Mouse (Mus musculus): ENCODE measurements at regions not wholly inside any gene's neighbourhood (a gene's known extent, or its start where the extent isn't known, plus 50 kb on each side); places are given as distances from the start of the nearest gene placed in this dataset.

DNA sequence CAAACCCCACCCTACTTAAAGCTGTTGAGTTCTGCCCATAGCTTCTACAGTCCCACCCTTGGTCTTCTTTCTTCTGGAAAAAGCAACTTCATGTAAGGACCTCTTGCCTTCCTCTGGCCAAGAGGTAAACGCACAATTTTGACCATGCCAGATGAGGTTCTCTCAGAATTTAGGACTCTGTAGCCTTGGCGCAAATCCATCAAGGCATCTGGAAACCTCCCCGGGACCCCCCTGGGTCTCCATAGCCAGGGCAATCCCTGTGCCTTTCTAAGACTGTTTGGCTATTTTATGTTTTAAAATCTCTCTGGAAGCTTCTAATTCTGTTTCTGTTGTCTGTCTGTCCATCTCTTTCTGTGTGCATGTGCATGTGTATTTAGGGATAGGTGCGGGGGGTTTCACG, 110.3 kb downstream of the 2410131K14Rik start:
- H3K79me2 ChIP-seq (ENCODE audit: control insufficient read depth, insufficient read depth, low read length, poor library complexity) = no peaks in the 10 kb centered on the region
- H3K4me3 ChIP-seq (ENCODE audit: control insufficient read depth in 1 of 2, insufficient read depth in 1 of 2, low read depth in 2 of 2, low read length in 2 of 2) = no peak overlapping the region
- H3K9ac ChIP-seq (ENCODE audit: control insufficient read depth, low read depth, low read length, poor library complexity, severe bottlenecking) = no peak overlapping the region
- H3K9me3 ChIP-seq (replicated peaks; ENCODE audit: insufficient read depth, low read length) = no peaks in the 10 kb centered on the region
- no peaks in the 10 kb centered on the region for H3K27me3 ChIP-seq (ENCODE audit: control insufficient read depth in 1 of 2, insufficient read depth in 2 of 2, low read length in 2 of 2)
- TF ChIP-seq MYC (IDR thresholded peaks at IDR 0.05; ENCODE audit: low read depth, low read length) (no peak), TAL1 (IDR thresholded peaks at IDR 0.05; ENCODE audit: low read length) (no peak), SMC3 (IDR thresholded peaks at IDR 0.05; ENCODE audit: low read depth, low read length) (no peak), JUND (IDR thresholded peaks at IDR 0.05; ENCODE audit: low read depth, low read length) (no peak), CHD2 (IDR thresholded peaks at IDR 0.05; ENCODE audit: low read length) (no peak), USF1 (IDR thresholded peaks at IDR 0.05; ENCODE audit: low read depth, low read length) (no peak), RCOR1 (IDR thresholded peaks at IDR 0.05; ENCODE audit: low read depth, low read length) (no peak), RAD21 (IDR thresholded peaks at IDR 0.05; ENCODE audit: low read depth, low read length) (no peak), NRF1 (IDR thresholded peaks at IDR 0.05; ENCODE audit: insufficient read depth, low read depth, low read length, poor library complexity, severe bottlenecking) (no peak), KAT2A (conservative IDR thresholded peaks at IDR 0.05; ENCODE audit: low read depth, low read length) (no peak), MAFK (IDR thresholded peaks at IDR 0.05; ENCODE audit: borderline replicate concordance, low read depth, low read length) (no peak), POLR2AphosphoS5 (IDR thresholded peaks at IDR 0.05; ENCODE audit: borderline replicate concordance, low read depth, low read length) (no peak), ELF1 (IDR thresholded peaks at IDR 0.05; ENCODE audit: low read depth, low read length) (no peak), BHLHE40 (IDR thresholded peaks at IDR 0.05; ENCODE audit: borderline replicate concordance, low read depth, low read length) (no peak), POLR2AphosphoS2 (IDR thresholded peaks at IDR 0.05; ENCODE audit: low read length) (no peak), MAZ (IDR thresholded peaks at IDR 0.05; ENCODE audit: low read depth, low read length) (no peak), HCFC1 (IDR thresholded peaks at IDR 0.05; ENCODE audit: low read depth, low read length) (no peak), MEF2A (IDR thresholded peaks at IDR 0.05; ENCODE audit: extremely low read depth, insufficient replicate concordance, low read depth, low read length, poor library complexity, severe bottlenecking) (no peak)
- H3K36me3 ChIP-seq (ENCODE audit: control insufficient read depth in 1 of 2, insufficient read depth in 2 of 2, low read length in 2 of 2) = peaks cover 0 to 4% of the 10 kb centered on the region in 2 experiments; a peak in 1 of 4 replicates
- DNase-seq (ENCODE audit: low read depth, low spot score) = no peak
- no peak overlapping the region for H3K27ac ChIP-seq (ENCODE audit: control insufficient read depth, low read depth, low read length)
- H3K4me1 ChIP-seq (ENCODE audit: control insufficient read depth in 1 of 2, insufficient read depth in 2 of 2, low read length in 2 of 2) = peaks cover 0 to 5% of the 10 kb centered on the region in 2 experiments; a peak in 1 of 4 replicates

DNA sequence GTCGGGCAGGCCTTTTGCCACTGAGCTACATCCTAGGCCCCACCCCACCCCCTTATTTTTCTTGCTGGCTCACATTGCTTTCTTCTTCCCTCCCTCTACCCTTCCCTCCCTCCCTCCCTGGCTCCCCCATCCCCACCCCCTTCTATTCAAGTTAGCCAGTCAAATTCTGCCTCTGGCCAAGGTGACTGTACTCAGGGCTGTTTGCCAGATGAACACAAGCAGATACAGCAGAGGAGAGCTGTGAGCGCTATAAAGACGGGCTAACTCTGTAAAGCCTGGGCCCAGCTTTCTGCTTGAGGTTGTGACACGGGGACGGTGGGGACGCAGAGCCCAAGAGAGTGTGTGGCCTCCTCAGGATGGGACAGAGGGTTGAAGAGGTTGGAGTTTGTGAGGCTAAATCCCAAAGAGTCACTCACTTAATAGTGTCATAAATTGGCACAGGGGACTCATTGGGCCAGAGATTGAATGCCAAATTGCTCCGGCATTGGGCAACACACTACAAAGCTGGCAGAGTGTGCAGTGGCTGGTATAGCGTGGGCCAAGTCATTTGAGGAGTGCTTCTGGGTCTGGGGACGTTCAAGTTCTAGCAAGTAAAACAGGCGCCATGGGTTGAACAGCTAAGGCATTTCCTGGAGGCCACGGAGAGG, 110.8 kb downstream of the 2410131K14Rik start:
- Histone ChIP-seq H3K9ac (ENCODE audit: control insufficient read depth, low read depth, low read length, poor library complexity, severe bottlenecking) (no peak overlapping the region), H3K79me2 (ENCODE audit: control insufficient read depth, insufficient read depth, low read length, poor library complexity) (no peaks in the 10 kb centered on the region), H3K27ac (ENCODE audit: control insufficient read depth, low read depth, low read length) (no peak overlapping the region), H3K36me3 (ENCODE audit: control insufficient read depth in 1 of 2, insufficient read depth in 2 of 2, low read length in 2 of 2) (peaks cover 0 to 4% of the 10 kb centered on the region in 2 experiments; a peak in 1 of 4 replicates), H3K27me3 (ENCODE audit: control insufficient read depth in 1 of 2, insufficient read depth in 2 of 2, low read length in 2 of 2) (no peaks in the 10 kb centered on the region), H3K4me3 (ENCODE audit: control insufficient read depth in 1 of 2, insufficient read depth in 1 of 2, low read depth in 2 of 2, low read length in 2 of 2) (no peak overlapping the region), H3K4me1 (ENCODE audit: control insufficient read depth in 1 of 2, insufficient read depth in 2 of 2, low read length in 2 of 2) (peaks cover 0 to 7% of the 10 kb centered on the region in 2 experiments; a peak in 3 of 4 replicates), H3K9me3 (replicated peaks; ENCODE audit: insufficient read depth, low read length) (no peaks in the 10 kb centered on the region)
- TF ChIP-seq JUND (IDR thresholded peaks at IDR 0.05; ENCODE audit: low read depth, low read length) (no peak), E2F4 (IDR thresholded peaks at IDR 0.05; ENCODE audit: borderline replicate concordance, low read depth, low read length) (no peak), USF2 (IDR thresholded peaks at IDR 0.05; ENCODE audit: borderline replicate concordance in 1 of 2, insufficient read depth in 1 of 2, low read depth in 1 of 2, low read length in 2 of 2) (no peak), RAD21 (IDR thresholded peaks at IDR 0.05; ENCODE audit: low read depth, low read length) (no peak), POLR2A (IDR thresholded peaks at IDR 0.05; ENCODE audit: control insufficient read depth in 1 of 2, insufficient read depth in 1 of 2, low read depth in 1 of 2, low read length in 2 of 2, poor library complexity in 1 of 2) (no peak), MXI1 (IDR thresholded peaks at IDR 0.05; ENCODE audit: low read depth, low read length) (no peak), RCOR1 (IDR thresholded peaks at IDR 0.05; ENCODE audit: low read depth, low read length) (no peak), CHD1 (IDR thresholded peaks at IDR 0.05; ENCODE audit: low read depth, low read length) (no peak), MYB (IDR thresholded peaks at IDR 0.05; ENCODE audit: low read depth, low read length) (no peak), USF1 (IDR thresholded peaks at IDR 0.05; ENCODE audit: low read depth, low read length) (no peak), ZC3H11A (IDR thresholded peaks at IDR 0.05; ENCODE audit: low read depth, low read length) (no peak), GATA1 (IDR thresholded peaks at IDR 0.05; ENCODE audit: low read depth, low read length) (no peak), CHD2 (IDR thresholded peaks at IDR 0.05; ENCODE audit: low read length) (no peak), MAX (IDR thresholded peaks at IDR 0.05; ENCODE audit: low read length) (no peak), ZNF384 (IDR thresholded peaks at IDR 0.05; ENCODE audit: low read depth, low read length) (no peak), MAZ (IDR thresholded peaks at IDR 0.05; ENCODE audit: low read depth, low read length) (no peak), SIN3A (IDR thresholded peaks at IDR 0.05; ENCODE audit: low read length) (no peak)
- no peak for DNase-seq (ENCODE audit: low read depth, low spot score)
